Mouse (Mus musculus) embryonic facial prominence, embryonic 13.5 days (tissue): ENCODE data around the gene Cdh6. TPM values are rescaled to one million over a fixed set of nuclear protein-coding genes. Genes with fewer than 3 reads are reported as not detected.

Experiments
- ATAC-seq: fragments of 200-750 bp; cut with Nextera tagmentation; 2 replicates; pipeline ENCODE4 v1.8.0; 2017; ENCODE audit warnings: low read depth; ENCODE audit not compliant: insufficient number of reproducible peaks, insufficient read depth, low FRiP score, low TSS enrichment
- H3K27ac ChIP-seq: fragments of 300-500 bp; sonication (generic); 2 replicates; pipeline ENCODE4 v1.5.1; 2015; ENCODE audit warnings: moderate library complexity, mild to moderate bottlenecking, inconsistent platforms
- H3K27me3 ChIP-seq: fragments of 300-500 bp; sonication (generic); 2 replicates; pipeline ENCODE4 v1.6.1; 2015; ENCODE audit warnings: mild to moderate bottlenecking, inconsistent platforms
- H3K36me3 ChIP-seq: fragments of 300-500 bp; sonication (generic); 2 replicates; pipeline ENCODE4 v1.6.1; 2015; ENCODE audit warnings: mild to moderate bottlenecking, inconsistent platforms
- H3K4me1 ChIP-seq: fragments of 300-500 bp; sonication (generic); 2 replicates; pipeline ENCODE4 v1.6.1; 2015; ENCODE audit warnings: inconsistent platforms
- H3K4me2 ChIP-seq: fragments of 300-500 bp; sonication (generic); 2 replicates; pipeline ENCODE4 v1.6.1; 2015; ENCODE audit warnings: moderate library complexity, mild to moderate bottlenecking, inconsistent platforms
- H3K4me3 ChIP-seq: fragments of 300-500 bp; sonication (generic); 2 replicates; pipeline ENCODE4 v1.5.1; 2015; ENCODE audit warnings: mild to moderate bottlenecking, inconsistent platforms
- H3K9ac ChIP-seq: fragments of 300-500 bp; sonication (generic); 2 replicates; pipeline ENCODE4 v1.6.1; 2015; ENCODE audit warnings: mild to moderate bottlenecking, inconsistent platforms
- H3K9me3 ChIP-seq: fragments of 300-500 bp; sonication (generic); 2 replicates; pipeline ENCODE4 v1.6.1; 2016; ENCODE audit warnings: inconsistent platforms
- WGBS: fragments of 180-500 bp; shearing (Covaris S2); methylation state at CpG from one replicate; pipeline ENCODE4 v1.1.7; 2015; ENCODE audit warnings: mixed read lengths; 5-methylcytosine and 5-hydroxymethylcytosine counted together
- polyA plus RNA-seq: library from polyadenylated mRNA; unstranded; fragments of >200 nt; fragmentation: Nextera tagmentation; extraction: Ambion mirVana; gene quantifications from 2 replicates; pipeline ENCODE4 v1.2.1, GENCODE M21; 2015

Cdh6 gene
- polyA plus RNA-seq, 1 experiment from 2014 or later: 19.8 TPM

GRCm38 (mm10) chr15:13141983-13142382, 31.5 kb downstream of the Cdh6 start:
- Histone ChIP-seq H3K4me1 (no peaks in the 10 kb centered on the region), H3K9me3 (no peaks in the 10 kb centered on the region), H3K27ac (no peak overlapping the region), H3K4me2 (no peak overlapping the region), H3K27me3 (no peaks in the 10 kb centered on the region), H3K36me3 (0 out of 2 replicates have a peak, but pooled peaks cover 5% of the 10 kb centered on the region), H3K4me3 (no peak overlapping the region), H3K9ac (no peak overlapping the region)
- WGBS: 69% methylated on average over 4 of the region's 4 CpGs
- ATAC-seq: no peak

GRCm38 (mm10) chr15:13139662-13140061, 33.8 kb downstream of the Cdh6 start:
- no peak overlapping the region for H3K27ac ChIP-seq
- H3K4me3 ChIP-seq: no peak overlapping the region
- no peaks in the 10 kb centered on the region for H3K9me3 ChIP-seq
- no peaks in the 10 kb centered on the region for H3K27me3 ChIP-seq
- no peak overlapping the region for H3K4me2 ChIP-seq
- no peak for ATAC-seq
- WGBS: 84% methylated on average over 5 of the region's 5 CpGs
- H3K36me3 ChIP-seq: no peaks in the 10 kb centered on the region
- H3K9ac ChIP-seq: no peak overlapping the region
- H3K4me1 ChIP-seq: no peaks in the 10 kb centered on the region

DNA sequence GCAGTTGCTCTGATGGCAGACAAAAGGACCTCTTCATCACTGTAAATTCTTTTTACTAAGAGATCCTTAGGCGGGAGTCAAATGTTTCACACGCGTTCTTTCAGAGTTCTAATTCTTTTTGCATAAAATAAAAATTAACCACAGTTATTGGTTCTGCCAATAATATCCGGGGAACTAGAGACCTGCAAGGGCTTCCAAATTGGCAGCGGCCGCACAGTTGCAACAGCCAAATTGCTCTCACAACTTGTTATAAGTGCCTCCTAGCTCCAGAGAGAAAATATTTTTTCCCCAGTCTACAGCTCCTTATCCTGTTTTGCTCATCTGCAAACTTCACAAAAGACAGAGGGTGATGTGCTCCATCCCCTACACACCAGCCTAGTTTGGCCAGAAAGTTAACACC, 36.3 kb downstream of the Cdh6 start:
- 77% methylated on average over 6 of the region's 6 CpGs for WGBS
- no peak for ATAC-seq
- Histone ChIP-seq H3K4me3 (no peak overlapping the region), H3K9ac (no peak overlapping the region), H3K27ac (no peak overlapping the region), H3K9me3 (no peaks in the 10 kb centered on the region), H3K27me3 (no peaks in the 10 kb centered on the region), H3K4me2 (no peak overlapping the region), H3K4me1 (no peaks in the 10 kb centered on the region), H3K36me3 (no peaks in the 10 kb centered on the region)

DNA sequence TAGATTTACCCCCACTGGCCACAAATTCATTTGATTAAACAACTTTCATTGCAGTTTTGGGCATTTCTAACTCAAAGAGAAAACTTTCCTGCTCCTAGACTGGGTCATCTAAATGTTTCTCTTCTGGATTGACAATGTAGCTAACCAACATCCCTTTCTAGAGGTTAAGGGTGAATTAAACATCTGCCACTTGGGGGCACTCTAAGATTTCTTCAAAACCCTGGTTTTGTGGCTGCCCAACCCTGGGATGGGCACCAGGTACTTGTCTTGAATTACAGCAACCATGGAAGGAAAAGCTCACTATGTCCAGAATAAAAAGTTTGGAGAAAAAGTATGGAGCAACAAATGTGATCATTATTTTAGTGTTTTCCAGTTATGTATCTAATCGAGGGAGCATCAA, 39.4 kb downstream of the Cdh6 start:
- Histone ChIP-seq H3K9me3 (no peaks in the 10 kb centered on the region), H3K36me3 (no peaks in the 10 kb centered on the region), H3K9ac (no peak overlapping the region), H3K27me3 (no peaks in the 10 kb centered on the region), H3K4me3 (no peak overlapping the region), H3K4me1 (no peaks in the 10 kb centered on the region), H3K27ac (no peak overlapping the region), H3K4me2 (no peak overlapping the region)
- WGBS: 83% methylated on average over 1 of the region's 1 CpGs
- ATAC-seq: no peak

DNA sequence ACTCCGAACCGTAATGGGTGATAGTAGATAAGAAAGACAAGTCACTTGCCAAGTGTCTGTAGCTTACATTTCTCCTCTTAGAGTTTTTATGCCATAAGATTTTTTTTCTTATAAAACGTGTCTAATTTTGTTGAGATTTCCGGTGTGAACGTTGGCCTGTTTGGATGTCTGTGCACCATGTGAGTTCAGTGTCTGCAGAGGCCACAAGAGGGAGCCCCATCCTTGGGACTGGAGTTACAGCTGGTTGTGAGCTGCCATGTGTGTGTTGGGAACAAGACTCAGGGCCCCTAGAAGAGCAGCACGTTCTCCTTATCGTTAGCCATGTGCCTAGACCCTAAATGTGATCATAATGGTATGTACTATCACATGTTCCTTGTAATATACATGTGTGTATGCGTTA, 40.1 kb downstream of the Cdh6 start:
- no peaks in the 10 kb centered on the region for H3K27me3 ChIP-seq
- H3K27ac ChIP-seq: no peak overlapping the region
- H3K9me3 ChIP-seq: no peaks in the 10 kb centered on the region
- ATAC-seq: no peak
- H3K9ac ChIP-seq: no peak overlapping the region
- H3K4me1 ChIP-seq: no peaks in the 10 kb centered on the region
- H3K36me3 ChIP-seq: no peaks in the 10 kb centered on the region
- WGBS: 94% methylated on average over 8 of the region's 8 CpGs
- H3K4me3 ChIP-seq: no peak overlapping the region
- no peak overlapping the region for H3K4me2 ChIP-seq

DNA sequence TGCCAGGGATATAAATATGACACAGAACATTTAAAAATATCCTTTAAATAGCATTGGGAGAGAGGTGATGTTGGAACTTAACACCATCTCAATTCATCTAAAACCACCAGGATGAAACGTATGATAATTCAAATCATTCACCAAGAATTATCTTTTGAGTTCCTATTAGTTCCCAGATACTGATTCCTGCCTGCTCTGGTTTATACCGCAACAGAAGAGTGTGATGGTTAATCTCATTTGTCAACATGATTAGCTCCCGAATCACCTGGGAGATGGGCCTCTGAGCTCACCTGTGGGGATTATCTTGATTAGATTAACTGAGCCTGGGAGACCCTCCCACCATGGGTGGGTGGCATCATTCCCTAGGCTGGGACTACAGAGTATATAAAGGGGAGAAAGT, 41.0 kb downstream of the Cdh6 start:
- H3K4me1 ChIP-seq: no peaks in the 10 kb centered on the region
- ATAC-seq: no peak
- H3K4me3 ChIP-seq: no peak overlapping the region
- H3K4me2 ChIP-seq: no peak overlapping the region
- 82% methylated on average over 3 of the region's 3 CpGs for WGBS
- H3K36me3 ChIP-seq: no peaks in the 10 kb centered on the region
- no peaks in the 10 kb centered on the region for H3K9me3 ChIP-seq
- no peaks in the 10 kb centered on the region for H3K27me3 ChIP-seq
- H3K27ac ChIP-seq: no peak overlapping the region
- no peak overlapping the region for H3K9ac ChIP-seq

GRCm38 (mm10) chr15:13130246-13130645, 43.2 kb downstream of the Cdh6 start:
- Histone ChIP-seq H3K4me1 (no peaks in the 10 kb centered on the region), H3K9me3 (no peaks in the 10 kb centered on the region), H3K27me3 (no peaks in the 10 kb centered on the region), H3K27ac (no peak overlapping the region), H3K4me3 (no peak overlapping the region), H3K4me2 (no peak overlapping the region), H3K36me3 (no peaks in the 10 kb centered on the region), H3K9ac (no peak overlapping the region)
- no peak for ATAC-seq
- WGBS: 87% methylated on average over 5 of the region's 5 CpGs

DNA sequence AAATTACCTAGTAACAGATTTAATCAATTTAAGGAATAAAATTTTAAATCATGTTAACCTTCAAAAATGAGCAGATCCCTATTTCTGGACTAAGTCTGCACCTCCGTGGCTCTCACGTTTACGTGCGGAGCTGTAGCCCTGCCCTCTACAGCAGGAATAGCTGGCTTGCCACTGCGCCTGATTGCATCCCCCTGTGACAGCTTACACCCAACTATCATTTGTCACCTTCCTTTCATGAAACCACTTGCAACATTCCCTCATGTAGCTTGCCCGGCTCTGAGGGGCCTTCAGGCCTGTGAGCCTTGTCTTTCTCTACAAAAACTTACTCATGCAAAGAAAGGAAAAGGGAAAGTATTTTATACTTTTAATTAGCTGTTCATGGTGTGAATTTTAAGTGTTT, 73.1 kb downstream of the Cdh6 start:
- H3K4me2 ChIP-seq: no peak overlapping the region
- H3K27me3 ChIP-seq: no peaks in the 10 kb centered on the region
- no peak for ATAC-seq
- no peak overlapping the region for H3K27ac ChIP-seq
- H3K4me1 ChIP-seq: no peaks in the 10 kb centered on the region
- 80% methylated on average over 6 of the region's 6 CpGs for WGBS
- no peaks in the 10 kb centered on the region for H3K36me3 ChIP-seq
- H3K9ac ChIP-seq: no peak overlapping the region
- no peak overlapping the region for H3K4me3 ChIP-seq
- H3K9me3 ChIP-seq: no peaks in the 10 kb centered on the region

- WGBS: 87% methylated on average over 6 of the region's 6 CpGs
- H3K4me3 ChIP-seq: no peak overlapping the region
These were observed 75.6 kb downstream of the Cdh6 start for GRCm38 (mm10) chr15:13097861-13098260.

DNA sequence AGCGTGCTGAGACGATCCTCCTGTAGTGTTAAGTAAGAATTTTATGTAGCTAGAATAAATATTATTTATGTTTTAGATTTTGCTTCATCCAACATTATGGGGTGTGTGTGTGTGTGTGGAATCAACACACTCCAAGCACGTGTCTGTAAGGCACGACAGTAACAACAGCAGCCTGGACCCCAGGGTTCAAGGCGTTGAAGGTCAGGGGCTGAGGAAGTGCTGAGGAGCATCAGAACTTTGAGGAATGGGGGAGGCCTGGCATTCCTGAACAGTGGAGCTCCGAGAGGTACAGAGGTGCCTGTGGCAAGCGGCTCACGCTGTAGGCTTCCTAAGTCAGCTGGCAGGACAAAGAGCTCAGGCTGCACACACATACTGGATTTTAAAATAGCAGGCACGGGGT, 78.1 kb downstream of the Cdh6 start:
- Histone ChIP-seq H3K27me3 (no peaks in the 10 kb centered on the region), H3K4me3 (no peak overlapping the region), H3K4me1 (no peaks in the 10 kb centered on the region), H3K9ac (no peak overlapping the region), H3K36me3 (no peaks in the 10 kb centered on the region), H3K4me2 (no peak overlapping the region), H3K27ac (no peak overlapping the region), H3K9me3 (no peaks in the 10 kb centered on the region)
- 63% methylated on average over 9 of the region's 9 CpGs for WGBS
- ATAC-seq: no peak

More at GRCm38 (mm10) chr15:13097861-13098260, 75.6 kb downstream of the Cdh6 start:
- Histone ChIP-seq H3K9me3 (no peaks in the 10 kb centered on the region), H3K9ac (no peak overlapping the region), H3K27ac (no peak overlapping the region), H3K27me3 (no peaks in the 10 kb centered on the region), H3K36me3 (no peaks in the 10 kb centered on the region), H3K4me2 (no peak overlapping the region), H3K4me1 (no peaks in the 10 kb centered on the region)
- no peak for ATAC-seq

DNA sequence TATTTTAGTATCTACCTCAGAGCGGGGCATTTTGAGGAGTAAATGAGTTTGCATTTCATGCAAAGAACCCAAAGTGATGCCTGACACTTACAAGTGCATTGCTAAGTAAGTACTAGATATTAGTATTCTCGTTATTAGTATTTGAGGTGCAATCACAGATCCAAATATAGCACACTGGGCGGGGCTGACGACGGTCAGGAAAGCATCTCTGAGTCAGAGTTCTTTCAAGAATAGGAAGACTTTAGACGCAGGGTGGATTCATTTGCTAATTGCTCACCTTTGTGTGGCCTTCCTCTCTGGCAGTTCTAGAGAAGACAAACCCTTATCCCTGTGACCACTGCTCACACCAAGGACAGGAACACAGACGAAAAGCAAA, 78.6 kb downstream of the Cdh6 start:
- no peak overlapping the region for H3K4me2 ChIP-seq
- no peaks in the 10 kb centered on the region for H3K4me1 ChIP-seq
- H3K9ac ChIP-seq: no peak overlapping the region
- WGBS: 75% methylated on average over 7 of the region's 7 CpGs
- H3K27ac ChIP-seq: no peak overlapping the region
- ATAC-seq: no peak
- H3K27me3 ChIP-seq: no peaks in the 10 kb centered on the region
- no peak overlapping the region for H3K4me3 ChIP-seq
- H3K9me3 ChIP-seq: no peaks in the 10 kb centered on the region
- H3K36me3 ChIP-seq: no peaks in the 10 kb centered on the region

GRCm38 (mm10) chr15:13093954-13094880, 79.3 kb downstream of the Cdh6 start:
- 85% methylated on average over 19 of the region's 19 CpGs for WGBS
- Histone ChIP-seq H3K9me3 (no peaks in the 10 kb centered on the region), H3K9ac (no peak overlapping the region), H3K27ac (no peak overlapping the region), H3K4me1 (no peaks in the 10 kb centered on the region), H3K4me3 (no peak overlapping the region), H3K36me3 (no peaks in the 10 kb centered on the region), H3K27me3 (no peaks in the 10 kb centered on the region), H3K4me2 (no peak overlapping the region)
- no peak for ATAC-seq
